Comparison of ENCODE assay signal across 8 mouse cellular contexts in the genomic region with DNA sequence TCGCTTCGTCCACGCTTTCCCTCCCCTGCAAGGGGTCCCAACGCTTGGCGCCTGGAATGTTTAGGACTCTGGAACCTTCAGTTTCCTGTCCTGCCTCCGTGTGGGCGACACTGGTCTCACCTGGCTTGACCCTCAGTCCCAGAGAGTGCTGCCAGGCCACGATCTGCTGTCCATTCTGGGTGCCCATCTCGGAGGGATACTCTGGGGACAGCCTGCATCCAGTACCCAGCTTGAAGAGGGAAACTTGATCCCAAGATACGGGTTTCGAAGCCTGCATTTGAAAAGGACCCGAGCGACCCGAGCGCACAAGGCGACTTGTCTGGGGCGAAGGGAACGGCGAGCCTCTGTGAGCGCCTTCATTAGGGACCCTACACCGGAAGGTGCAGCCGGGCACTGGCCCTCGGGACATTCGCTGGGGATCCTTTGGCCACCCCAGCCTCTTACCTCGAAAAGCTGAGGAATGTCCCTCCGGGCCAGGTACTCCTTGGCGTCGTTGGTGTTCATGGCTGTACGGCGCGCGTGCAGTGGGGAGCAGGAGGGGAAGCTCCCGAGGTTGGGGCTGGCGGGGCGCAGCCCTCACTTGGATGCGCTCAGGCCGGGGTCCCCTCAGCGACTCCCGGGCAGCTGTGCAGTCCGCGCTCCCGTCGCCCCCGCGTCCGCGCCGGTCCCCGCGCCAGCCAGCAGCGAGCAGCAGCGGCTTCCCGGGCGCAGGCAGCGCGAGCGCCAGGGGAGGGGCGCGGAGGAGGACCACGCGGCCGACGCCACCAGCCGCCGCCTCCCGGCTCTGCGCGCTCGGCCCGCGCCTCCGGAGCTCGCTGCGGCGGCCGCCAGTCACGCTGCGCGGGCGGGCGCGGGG. TPM values are rescaled to one million over a fixed set of nuclear protein-coding genes. Genes with fewer than 3 reads are reported as not detected.
DNase-seq lines count a peak whose midpoint lies in the region; ATAC-seq and TF ChIP-seq lines count a peak whose summit lies in the region.

No protein-coding gene starts in this region.

- peaks cover 11% of the 10 kb centered on the region; the same call in 1 of the 2 replicates for H3K4me1 ChIP-seq in heart, embryonic 12.5 days (replicated peaks)
- 0 out of 2 replicates have a peak, but pooled peaks cover 2% of the 10 kb centered on the region for H3K4me1 ChIP-seq in bone marrow macrophage, adult 2 months (ENCODE audit: control insufficient read depth, insufficient read depth, low read length)
- H3K4me1 ChIP-seq in forebrain, postnatal 0 days (ENCODE audit: insufficient read depth), result no peaks in the 10 kb centered on the region
- H3K4me1 ChIP-seq in kidney, embryonic 15.5 days, result peaks cover 10% of the 10 kb centered on the region
- 0 out of 2 replicates have a peak, but pooled peaks cover 3% of the 10 kb centered on the region for H3K4me1 ChIP-seq in neural tube, embryonic 14.5 days (ENCODE audit: control insufficient read depth, insufficient read depth, low read length)

- H3K9me3 ChIP-seq in heart, embryonic 12.5 days (replicated peaks), result no peaks in the 10 kb centered on the region
- no peaks in the 10 kb centered on the region for H3K9me3 ChIP-seq in forebrain, postnatal 0 days (ENCODE audit: low read length)
- H3K9me3 ChIP-seq in kidney, embryonic 15.5 days (replicated peaks), result no peaks in the 10 kb centered on the region
- no peaks in the 10 kb centered on the region for H3K9me3 ChIP-seq in neural tube, embryonic 14.5 days (ENCODE audit: control insufficient read depth, low read length)

- intact Hi-C loops in heart, postnatal 25 days (cut with DNase I), result no loop called here

- no peak for TF ChIP-seq CTCF in bone marrow macrophage, adult 2 months (IDR thresholded peaks at IDR 0.05; ENCODE audit: low read depth, low read length)
- no peak for TF ChIP-seq CTCF in forebrain, postnatal 0 days (IDR thresholded peaks at IDR 0.05; ENCODE audit: low read depth)

- no peak for TF ChIP-seq POLR2A in bone marrow macrophage, adult 2 months (IDR thresholded peaks at IDR 0.05; ENCODE audit: borderline replicate concordance, low read depth, low read length)

- peak overlapping the region; percentile 100 for H3K4me2 ChIP-seq in heart, embryonic 12.5 days
- H3K4me2 ChIP-seq in forebrain, postnatal 0 days (ENCODE audit: low read depth), result peak overlapping the region; percentile 97
- H3K4me2 ChIP-seq in kidney, embryonic 15.5 days, result peak overlapping the region; percentile 98
- H3K4me2 ChIP-seq in neural tube, embryonic 14.5 days (ENCODE audit: low read depth, low read length), result peak overlapping the region; percentile 95

- H3K27me3 ChIP-seq in heart, embryonic 12.5 days (replicated peaks), result peaks cover 54% of the 10 kb centered on the region
- no peaks in the 10 kb centered on the region for H3K27me3 ChIP-seq in forebrain, postnatal 0 days (ENCODE audit: insufficient read depth, low read length)
- H3K27me3 ChIP-seq in kidney, embryonic 15.5 days, result peaks cover 53% of the 10 kb centered on the region
- peaks cover 3% of the 10 kb centered on the region; the same call in 1 of the 2 replicates for H3K27me3 ChIP-seq in neural tube, embryonic 14.5 days (ENCODE audit: control insufficient read depth, insufficient read depth, low read length)

- no peaks in the 10 kb centered on the region for H3K36me3 ChIP-seq in heart, embryonic 12.5 days
- H3K36me3 ChIP-seq in forebrain, postnatal 0 days (ENCODE audit: insufficient read depth), result no peaks in the 10 kb centered on the region
- no peaks in the 10 kb centered on the region for H3K36me3 ChIP-seq in kidney, embryonic 15.5 days
- H3K36me3 ChIP-seq in neural tube, embryonic 14.5 days (ENCODE audit: control insufficient read depth, insufficient read depth, low read length), result no peaks in the 10 kb centered on the region

- H3K4me3 ChIP-seq in heart, embryonic 12.5 days, result peak overlapping the region; percentile 67
- H3K4me3 ChIP-seq in bone marrow macrophage, adult 2 months (ENCODE audit: insufficient read depth, low read length), result peak overlapping the region; percentile 48
- H3K4me3 ChIP-seq in forebrain, postnatal 0 days (ENCODE audit: low read depth, low read length), result peak overlapping the region; percentile 58
- H3K4me3 ChIP-seq in kidney, embryonic 15.5 days (replicated peaks), result peak overlapping the region; percentile 57
- H3K4me3 ChIP-seq in neural tube, embryonic 14.5 days (ENCODE audit: low read depth, low read length), result peak overlapping the region; percentile 56

- no peak overlapping the region for H3K27ac ChIP-seq in heart, embryonic 12.5 days (ENCODE audit: poor library complexity, severe bottlenecking)
- H3K27ac ChIP-seq in bone marrow macrophage, adult 2 months (ENCODE audit: insufficient read depth, low read depth, low read length), result no peak overlapping the region
- no peak overlapping the region for H3K27ac ChIP-seq in forebrain, postnatal 0 days (ENCODE audit: low read depth, low read length)
- H3K27ac ChIP-seq in kidney, embryonic 15.5 days, result no peak overlapping the region
- no peak overlapping the region for H3K27ac ChIP-seq in neural tube, embryonic 14.5 days (ENCODE audit: low read depth, low read length)

- 0 out of 2 replicates have a peak, but pooled peaks have one; percentile 49 for ATAC-seq in heart, embryonic 12.5 days (ENCODE audit: insufficient number of reproducible peaks, low FRiP score)
- ATAC-seq in forebrain, postnatal 0 days, result peak; percentile 89
- ATAC-seq in kidney, embryonic 15.5 days (replicated peaks; ENCODE audit: low FRiP score), result peak; percentile 84
- peak; percentile 92 for ATAC-seq in neural tube, embryonic 14.5 days (ENCODE audit: low read depth)

- no peak for DNase-seq in heart, postnatal 25 days (ENCODE audit: low spot score)
- peak; percentile 71 for DNase-seq in forebrain, postnatal 0 days
- DNase-seq in liver, result peak; percentile 11
- no peak for DNase-seq in B cell, adult 2 months

- WGBS in heart, embryonic 12.5 days, result 3% methylated on average over 70 of the region's 82 CpGs
- under 1% methylated on average over 68 of the region's 82 CpGs for WGBS in forebrain, postnatal 0 days
- WGBS in kidney, embryonic 15.5 days, result under 1% methylated on average over 56 of the region's 82 CpGs
- under 1% methylated on average over 70 of the region's 82 CpGs for WGBS in neural tube, embryonic 14.5 days

- H3K9ac ChIP-seq in heart, embryonic 12.5 days, result peak overlapping the region; percentile 75
- peak overlapping the region; percentile 61 for H3K9ac ChIP-seq in forebrain, postnatal 0 days
- H3K9ac ChIP-seq in kidney, embryonic 15.5 days, result peak overlapping the region; percentile 38
- peak overlapping the region; percentile 63 for H3K9ac ChIP-seq in neural tube, embryonic 14.5 days (replicated peaks; ENCODE audit: low read depth, low read length)

RNA-seq across cellular contexts. Expression of gene Ak5, which starts 0.6 kb away (rescaled TPM):
- 1.6 and 1.8 TPM in 2 replicates for polyA plus RNA-seq in heart, embryonic 12.5 days (2016; fragmentation: Nextera tagmentation; extraction: Ambion mirVana)
- total RNA-seq in heart, postnatal 25 days (2021), result not detected
- polyA plus RNA-seq in bone marrow macrophage, adult 2 months (2012; ENCODE audit: insufficient read depth, insufficient read length, missing spikeins), result not detected in 2 replicates
- total RNA-seq in forebrain, postnatal 0 days (2014; rRNA removed), result 14.6 and 14.8 TPM in 2 replicates
- 18.0 and 27.2 TPM in 2 replicates for polyA plus RNA-seq in forebrain, postnatal 0 days (2015; fragmentation: Nextera tagmentation; extraction: Ambion mirVana)
- polyA plus RNA-seq in kidney, embryonic 15.5 days (2015; fragmentation: Nextera tagmentation; extraction: Ambion mirVana), result 3.1 and 3.6 TPM in 2 replicates
- 21.1 and 24.1 TPM in 2 replicates for polyA plus RNA-seq in neural tube, embryonic 14.5 days (2014; fragmentation: Nextera tagmentation; extraction: Ambion mirVana)

RNA-seq across cellular contexts. Expression of gene Pigk, which starts 46.3 kb away (rescaled TPM):
- 41.4 and 41.7 TPM in 2 replicates for polyA plus RNA-seq in heart, embryonic 12.5 days (2016; fragmentation: Nextera tagmentation; extraction: Ambion mirVana)
- 10 to 100 TPM; 23.4 to 29.8 TPM for total RNA-seq in heart, postnatal 25 days (2021)
- polyA plus RNA-seq in bone marrow macrophage, adult 2 months (2012; ENCODE audit: insufficient read depth, insufficient read length, missing spikeins), result 35.6 and 38.6 TPM in 2 replicates
- total RNA-seq in forebrain, postnatal 0 days (2014; rRNA removed), result 29.7 and 31.8 TPM in 2 replicates
- 41.1 and 46.0 TPM in 2 replicates for polyA plus RNA-seq in forebrain, postnatal 0 days (2015; fragmentation: Nextera tagmentation; extraction: Ambion mirVana)
- 42.2 and 45.6 TPM in 2 replicates for polyA plus RNA-seq in kidney, embryonic 15.5 days (2015; fragmentation: Nextera tagmentation; extraction: Ambion mirVana)
- polyA plus RNA-seq in neural tube, embryonic 14.5 days (2014; fragmentation: Nextera tagmentation; extraction: Ambion mirVana), result 50.3 and 52.5 TPM in 2 replicates

Comparison
In these comparisons a context has a peak if more than half of its experiments do, and no peak if none do; other contexts are left out.
1. DNase-seq: peak in forebrain, postnatal 0 days (single experiment) and liver (single experiment); none in heart, postnatal 25 days (single experiment) and B cell, adult 2 months (0 of 2).
2. Peak in every context shown above with its lines, with median percentiles within 50 percentile points of each other: ATAC-seq, H3K4me2 ChIP-seq, H3K4me3 ChIP-seq and H3K9ac ChIP-seq.